Mouse (Mus musculus) testis, postnatal 14 days (tissue): ENCODE results near the gene Fan1.
A peak's percentile ranks its signal among the peaks of the same experiment; 100 is the strongest.

Experiments
- DNase-seq: peaks from one replicate; pipeline ENCODE4 v3.0.0; 2021; ENCODE audit warnings: low spot score

The Fan1 gene

DNA sequence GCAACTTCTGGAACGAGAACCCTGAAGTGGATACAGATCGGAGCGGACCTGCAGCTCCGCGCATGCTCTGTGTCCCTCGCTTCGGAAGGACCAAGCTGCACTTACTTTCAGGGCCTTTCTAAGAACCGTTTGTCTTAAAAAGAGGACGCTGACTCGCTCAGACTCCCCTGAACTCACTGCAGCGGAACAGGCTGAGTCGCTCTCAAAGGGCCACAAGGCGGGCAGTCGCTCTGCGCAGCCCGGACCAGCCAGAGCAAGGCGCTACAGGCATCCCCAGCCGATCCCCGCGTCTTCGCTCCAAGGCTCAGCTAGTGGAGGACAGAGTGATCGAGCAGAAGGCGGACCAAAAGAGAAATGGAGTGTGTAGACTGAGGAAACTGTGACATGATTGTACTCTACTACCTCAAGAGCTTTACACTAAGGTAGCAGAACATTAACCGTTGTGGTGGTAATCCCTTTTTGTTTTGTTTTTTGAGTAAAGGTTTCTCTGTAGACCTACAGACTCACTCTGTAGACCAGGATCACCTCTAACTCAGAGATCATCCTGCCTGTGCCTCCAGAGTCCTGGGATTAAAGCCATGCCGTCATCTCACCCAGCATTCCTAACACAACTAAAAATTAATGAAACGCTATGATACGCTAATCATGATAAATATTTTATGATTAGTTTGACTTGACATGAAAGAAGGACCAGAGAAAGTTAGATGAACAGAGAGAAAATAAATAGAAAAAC is at the start of gene Fan1:
Fan1 (minus strand) TSS at position 266 of the 733 bp plus-strand sequence.
- DNase-seq = peak; percentile 86

DNA sequence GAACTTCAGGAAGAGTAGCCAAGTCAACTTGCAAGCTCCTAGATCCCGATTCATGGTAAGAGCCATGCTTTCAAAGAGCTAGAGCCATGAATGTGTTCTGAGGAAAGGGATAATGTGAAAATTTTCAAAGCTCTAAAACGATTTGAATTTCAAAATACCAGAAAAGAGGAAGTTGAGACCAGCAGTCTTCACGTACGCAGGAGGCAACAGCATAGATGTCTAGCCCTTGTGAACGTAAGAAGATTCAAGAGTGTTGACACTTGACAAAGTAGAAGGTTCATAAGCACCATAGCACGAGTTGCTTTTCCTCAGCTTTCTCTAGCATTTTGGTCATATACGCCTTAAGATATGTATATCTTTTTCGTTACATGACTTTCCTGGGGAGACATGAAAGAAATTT is 30.1 kb upstream of the Fan1 start:
- DNase-seq = no peak

DNA sequence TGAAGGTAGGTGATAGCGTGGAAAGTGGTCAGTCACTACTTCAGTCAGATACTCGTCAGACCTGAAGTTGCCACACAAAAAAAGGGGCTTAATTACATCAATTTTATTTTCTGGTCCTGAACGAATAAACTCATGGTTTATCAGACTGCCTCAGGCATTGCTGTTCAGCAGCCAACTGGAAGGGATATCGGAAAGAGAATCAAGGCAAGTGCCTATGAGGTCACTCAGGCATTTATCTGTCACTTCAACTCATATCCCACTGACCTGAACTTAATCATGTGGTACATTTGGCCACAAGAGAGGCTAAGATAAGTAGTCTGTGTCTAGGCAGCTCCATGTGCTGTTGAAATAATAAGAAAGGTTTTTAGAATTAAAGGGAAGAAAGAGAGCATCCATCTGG is 28.6 kb upstream of the Fan1 start:
- no peak for DNase-seq

DNA sequence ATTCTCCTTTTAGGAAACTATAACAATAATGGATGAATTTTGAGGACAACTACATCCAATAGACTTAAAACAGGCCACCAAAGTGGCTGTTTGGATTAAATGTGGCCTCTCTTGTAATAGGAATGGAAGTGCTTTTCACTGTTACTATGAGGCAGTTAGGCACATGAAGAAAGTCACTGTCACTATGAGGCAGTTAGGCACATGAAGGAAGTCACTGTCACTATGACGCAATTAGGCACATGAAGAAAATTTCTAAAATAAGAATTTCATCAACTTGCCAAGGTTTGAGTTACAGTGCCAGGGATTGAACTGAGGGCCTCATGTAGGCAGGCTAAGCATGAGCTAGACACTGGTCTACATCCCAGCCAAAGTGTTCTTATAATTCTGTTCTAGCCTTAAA is 26.8 kb upstream of the Fan1 start:
- DNase-seq = no peak

DNA sequence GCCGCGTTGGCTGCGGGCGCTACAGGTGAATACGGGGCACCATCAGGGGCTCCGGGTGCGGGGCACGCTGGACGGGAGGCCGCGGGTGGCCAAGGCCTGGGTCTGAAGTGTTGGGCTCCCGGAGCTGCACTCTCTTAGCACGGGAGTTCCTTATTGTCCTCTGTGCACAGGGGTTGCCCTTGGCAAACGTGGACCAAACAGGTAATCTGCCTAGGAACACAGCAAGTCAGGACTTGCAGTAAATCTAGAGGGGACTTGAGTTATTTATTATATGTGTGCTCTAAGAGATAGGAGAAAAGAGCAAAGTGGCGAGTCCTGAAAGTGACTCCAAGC is 18.9 kb upstream of the Fan1 start:
- no peak for DNase-seq

DNA sequence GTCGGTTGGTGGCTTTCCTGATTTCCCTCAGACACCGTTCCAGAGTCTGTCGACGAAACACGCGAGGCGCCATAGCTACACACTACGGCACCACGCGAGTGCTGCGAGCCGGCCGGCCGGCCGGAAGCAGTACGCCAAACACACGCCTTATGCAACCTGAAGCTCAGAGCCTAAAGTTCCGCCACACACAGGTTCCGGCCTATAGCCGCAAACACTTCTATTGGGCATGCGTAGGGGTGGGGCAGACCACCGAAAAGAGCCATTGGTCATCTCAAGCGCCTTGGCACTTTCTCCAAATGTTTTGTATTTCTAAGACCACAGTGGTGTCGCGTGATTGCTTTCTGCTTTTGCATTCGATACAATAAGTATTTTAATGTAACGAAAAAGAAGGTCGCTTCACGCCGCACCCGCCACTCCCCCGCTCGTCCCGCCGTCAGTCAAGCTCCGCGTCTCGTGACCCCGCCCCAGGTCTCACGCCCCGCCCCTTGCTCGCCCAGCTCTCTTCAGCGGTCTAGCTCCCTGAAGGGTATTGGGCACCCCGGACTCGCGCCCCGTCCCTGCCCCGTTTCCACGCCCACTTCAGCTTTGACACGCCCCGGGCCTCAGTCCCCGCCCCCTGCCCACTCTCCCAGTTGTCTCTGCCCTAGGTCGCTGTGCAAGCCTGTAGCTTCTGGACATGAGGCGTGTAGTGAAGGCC is 18.4 kb upstream of the Fan1 start, which contains the start of the genes Mphosph10 and Mcee:
Mphosph10 (minus strand) TSS at position 147 of the 697 bp plus-strand sequence.
Mcee (plus strand) TSS at position 486 of the 697 bp plus-strand sequence.
- peak; percentile 98 for DNase-seq

DNA sequence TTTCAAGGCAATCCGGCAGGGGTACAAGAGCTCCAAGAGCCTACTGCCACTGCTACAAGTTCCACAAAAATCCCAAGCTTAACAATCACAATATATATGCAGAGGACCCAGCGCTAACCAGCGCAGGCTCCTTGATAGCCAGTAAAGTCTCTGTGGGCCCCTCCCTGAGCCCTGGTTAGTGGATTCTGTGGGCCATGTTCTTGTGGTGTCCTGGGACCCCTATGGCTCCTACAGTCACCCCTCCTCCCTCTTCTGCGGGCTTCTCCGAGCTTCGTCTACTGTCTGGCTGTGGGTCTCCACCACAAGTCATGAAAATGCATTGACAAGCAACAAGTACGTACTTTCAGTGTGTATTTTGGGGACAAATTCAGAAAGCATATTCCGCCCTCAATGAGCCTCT is 17.6 kb upstream of the Fan1 start:
- peak; percentile 21 for DNase-seq

DNA sequence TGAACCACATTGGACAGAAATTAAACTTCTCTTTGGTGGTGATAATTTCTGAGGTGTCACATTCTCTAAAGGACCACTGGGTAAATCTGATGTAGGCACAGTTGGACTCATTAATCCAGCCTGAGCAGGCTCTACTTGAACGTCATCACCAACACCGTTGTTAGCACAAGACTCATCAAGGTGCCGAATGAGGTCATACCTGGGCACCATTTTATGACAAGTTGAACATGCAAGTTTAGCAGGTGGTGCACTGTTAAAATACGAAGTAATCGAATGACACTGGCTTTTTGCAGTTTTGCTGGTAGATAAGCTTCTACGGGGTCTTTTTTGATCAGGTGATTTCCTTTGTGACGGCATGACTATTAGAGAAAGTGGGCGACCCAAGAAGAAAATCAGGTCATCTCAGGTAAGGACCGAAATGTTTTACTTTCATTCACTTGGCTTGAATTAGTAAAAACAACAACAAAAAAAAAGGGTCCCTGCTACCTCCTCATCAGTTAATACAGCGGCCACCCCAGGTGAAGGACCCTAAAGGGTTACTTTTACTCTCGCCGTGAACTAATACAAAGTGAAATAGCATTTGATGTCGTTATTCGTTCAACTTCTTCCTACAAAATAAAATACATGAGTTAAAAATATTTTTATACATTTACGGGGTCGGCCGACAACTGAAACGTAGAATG is 607 bp downstream of the Fan1 start:
- DNase-seq = no peak

DNA sequence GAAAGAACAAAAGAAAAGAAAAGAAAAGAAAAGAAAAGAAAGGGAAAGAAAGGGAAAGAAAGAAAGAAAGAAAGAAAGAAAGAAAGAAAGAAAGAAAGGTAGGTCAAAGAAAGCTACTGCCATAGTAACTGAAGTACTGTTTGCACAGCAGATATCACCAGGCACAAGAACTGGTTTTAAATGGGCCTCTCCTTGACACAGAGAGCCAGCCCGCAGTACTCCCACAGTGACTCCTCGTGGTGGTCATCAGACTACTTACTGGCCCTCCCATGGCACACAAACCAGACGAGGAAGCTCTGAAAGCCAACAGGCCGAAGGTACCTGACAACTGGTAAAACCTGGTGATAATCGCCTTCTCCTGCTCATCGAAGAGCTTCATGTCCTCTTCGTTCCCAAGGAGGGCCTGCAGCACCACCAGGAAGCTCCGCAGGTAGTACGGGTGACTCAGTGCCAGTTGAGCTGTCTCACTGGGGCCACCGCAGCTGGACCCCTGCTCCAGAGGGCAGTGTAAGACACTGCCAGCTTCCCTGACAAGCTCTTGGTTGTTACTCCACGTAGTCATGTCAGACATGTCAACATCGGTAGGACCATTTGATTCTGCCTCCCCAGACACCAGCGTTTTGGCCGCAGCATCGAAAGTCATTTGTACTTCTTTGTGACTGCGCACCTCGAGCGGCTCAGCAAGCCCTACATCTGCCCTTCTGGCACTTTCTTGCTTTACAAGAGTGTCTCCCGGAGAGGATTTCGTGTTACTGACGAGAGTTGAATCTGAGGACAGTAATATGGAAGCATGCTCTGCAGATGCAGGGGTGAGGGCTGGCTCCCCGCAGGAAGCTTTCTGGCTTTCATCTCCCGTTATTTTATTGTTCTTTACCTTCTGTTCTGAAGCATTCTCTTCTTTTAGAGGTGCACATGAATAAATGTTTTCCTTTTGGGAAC is 1.7 kb downstream of the Fan1 start:
- no peak for DNase-seq

DNA sequence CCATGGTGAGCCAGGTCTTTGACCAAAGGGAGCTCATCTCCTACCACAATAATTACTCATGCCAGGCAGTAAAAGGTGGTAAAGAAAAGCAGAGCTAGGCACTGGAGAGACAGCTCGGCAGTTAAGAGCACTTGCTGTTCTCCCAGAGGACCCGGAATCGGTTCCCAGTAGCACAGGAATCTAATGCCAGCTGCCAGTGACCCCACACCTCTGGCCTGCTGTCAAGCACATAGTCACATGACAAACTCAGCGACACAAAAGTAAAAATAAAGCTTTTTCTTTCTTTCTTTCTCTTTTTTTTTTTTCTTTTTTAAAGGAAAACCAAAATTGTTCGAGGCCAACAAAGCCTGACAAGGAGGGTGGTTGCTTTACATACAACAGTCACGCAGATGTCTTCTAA is 4.1 kb downstream of the Fan1 start:
- DNase-seq = no peak

DNA sequence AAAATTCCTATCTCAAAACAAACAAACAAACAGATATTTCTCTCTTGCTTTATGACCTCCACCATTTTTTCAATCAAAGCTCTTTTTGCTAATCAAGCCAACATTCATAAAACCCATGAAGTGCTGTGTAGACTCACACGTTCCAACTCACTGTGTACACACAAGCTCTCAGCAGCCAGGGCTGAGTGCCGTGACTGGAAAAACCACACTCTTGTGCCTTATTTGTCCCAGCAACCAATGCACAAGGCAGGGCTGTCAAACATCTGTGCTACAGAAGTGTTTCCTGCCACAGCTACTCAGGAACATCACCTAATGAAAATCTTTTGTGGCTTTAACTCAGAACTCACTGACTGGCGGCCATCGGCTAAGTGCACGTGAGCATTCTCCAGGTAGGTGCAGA is 8.0 kb downstream of the Fan1 start:
- no peak for DNase-seq

DNA sequence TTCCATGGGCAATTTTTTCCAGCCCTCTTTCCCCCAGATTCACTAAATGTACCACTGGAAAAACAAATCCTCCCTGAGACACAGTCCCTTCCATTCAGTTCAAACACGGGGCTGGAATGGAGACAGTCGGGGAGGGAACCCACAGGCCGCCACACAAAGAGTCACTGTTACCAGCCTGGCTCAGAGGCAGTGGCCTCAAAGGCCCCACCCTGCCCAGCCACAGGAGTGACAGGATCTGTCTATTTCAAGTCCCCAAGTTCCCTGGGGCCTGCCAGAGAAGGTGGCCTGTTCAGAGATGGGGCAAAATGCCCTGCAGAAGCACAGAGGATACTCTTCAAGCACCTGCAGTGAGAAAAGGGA is 13.3 kb downstream of the Fan1 start:
- no peak for DNase-seq

DNA sequence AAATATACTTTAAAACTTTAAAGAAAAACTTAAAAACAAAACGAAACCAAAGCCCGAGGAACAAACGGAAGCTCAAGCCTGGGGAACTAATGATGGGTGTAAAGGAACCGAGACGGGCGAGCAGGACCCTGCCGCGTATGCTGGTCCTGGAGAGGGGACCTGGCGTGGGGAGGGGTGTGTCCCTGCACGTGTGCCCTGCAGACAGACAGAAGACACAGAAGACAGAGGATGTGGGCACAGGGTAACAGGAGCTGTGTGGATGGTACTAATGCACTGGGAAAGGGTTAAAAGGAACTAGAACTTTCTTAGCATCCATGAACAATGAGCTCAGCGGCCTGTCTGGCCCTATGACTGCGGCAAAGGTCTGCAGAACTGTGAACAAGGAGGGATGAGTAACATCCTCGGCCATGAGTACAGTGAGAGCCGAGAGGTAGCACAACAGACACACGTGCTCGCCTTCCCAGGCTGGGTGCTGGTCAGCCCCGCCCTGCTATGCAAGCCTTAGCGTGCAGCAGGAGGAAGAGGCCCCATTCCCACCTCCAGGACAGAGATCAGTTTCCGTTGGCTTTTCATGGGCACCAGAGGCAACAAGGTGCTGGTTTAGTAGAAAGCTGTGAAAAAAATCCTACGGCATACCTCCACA is 13.8 kb downstream of the Fan1 start:
- no peak for DNase-seq

DNA sequence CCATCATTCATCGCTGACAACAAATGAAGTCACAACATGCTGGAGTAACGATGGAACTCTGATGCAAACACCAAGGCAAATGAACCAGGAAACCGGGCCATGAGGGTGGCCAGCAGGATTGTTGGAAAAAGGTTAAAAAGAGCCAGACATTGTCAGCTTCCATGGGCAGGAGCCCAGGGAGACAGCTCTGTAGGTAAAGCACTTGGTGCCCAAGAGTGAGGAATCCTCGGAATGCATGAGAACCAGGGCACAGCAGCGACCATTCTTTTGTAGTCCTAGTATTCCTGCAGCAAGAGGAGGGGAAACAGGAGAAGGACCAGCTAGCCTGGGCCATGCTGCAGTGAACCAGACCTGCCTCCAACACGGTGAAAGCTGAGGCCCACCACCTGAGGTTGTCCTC is 15.2 kb downstream of the Fan1 start:
- DNase-seq = no peak

DNA sequence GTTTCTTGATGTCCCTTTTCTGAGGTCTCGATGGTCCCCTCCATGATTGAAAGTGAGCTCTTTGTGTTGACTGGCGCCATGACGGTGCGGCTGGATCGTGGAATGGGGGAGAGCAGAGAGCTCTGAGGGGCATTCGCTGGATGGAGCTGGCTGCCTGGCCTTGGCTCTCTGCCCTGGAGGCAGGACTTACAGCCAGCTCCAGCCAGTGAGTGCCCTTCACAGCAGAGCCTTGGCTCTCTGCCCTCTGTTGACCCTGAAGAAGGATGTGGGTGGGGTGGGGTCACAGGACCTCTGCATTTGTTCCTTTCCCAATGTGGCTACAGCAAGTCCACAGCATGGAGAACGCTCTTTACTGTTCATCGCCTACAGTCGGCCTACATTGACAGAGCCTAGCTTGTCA is 16.5 kb downstream of the Fan1 start:
- DNase-seq = peak; percentile 63

DNA sequence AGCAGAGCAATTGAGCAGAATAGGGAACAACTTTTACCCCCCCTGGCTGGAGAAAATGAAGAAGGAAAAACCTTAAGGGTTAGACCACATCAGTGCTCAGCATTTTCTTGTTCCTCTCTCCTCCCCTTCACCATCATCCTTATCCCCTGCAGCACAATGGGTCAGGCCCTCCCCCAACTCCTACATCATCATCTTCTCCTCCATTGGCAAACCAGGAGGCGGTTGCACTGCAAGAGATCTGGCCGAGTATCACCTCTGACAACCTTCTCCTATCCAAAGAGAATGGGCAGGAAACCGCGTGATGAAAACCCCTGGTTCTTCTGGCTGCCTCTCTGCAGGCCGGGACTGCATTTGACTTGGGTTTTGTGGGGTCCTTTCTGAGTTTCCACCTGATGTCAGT is 17.2 kb downstream of the Fan1 start:
- DNase-seq = no peak

DNA sequence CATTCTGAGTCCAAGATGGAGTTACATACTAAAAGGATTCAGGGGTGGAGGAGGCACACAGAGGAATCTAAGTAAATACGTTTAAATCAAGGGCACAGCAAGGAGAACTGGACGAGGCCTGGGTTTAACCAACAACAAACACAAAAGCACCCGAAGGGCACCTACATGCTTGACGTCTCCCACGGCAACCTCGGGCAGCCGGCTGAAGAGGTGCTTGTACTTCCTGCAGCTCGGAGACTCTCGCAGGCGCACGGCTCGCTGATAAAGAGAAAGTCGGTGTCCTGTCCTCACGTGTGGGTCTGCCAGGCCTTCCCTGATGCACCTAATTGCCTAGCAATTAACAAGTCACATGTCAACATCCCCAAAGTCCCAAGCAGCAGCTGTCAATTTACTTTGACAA is 19.7 kb downstream of the Fan1 start:
- DNase-seq = no peak

DNA sequence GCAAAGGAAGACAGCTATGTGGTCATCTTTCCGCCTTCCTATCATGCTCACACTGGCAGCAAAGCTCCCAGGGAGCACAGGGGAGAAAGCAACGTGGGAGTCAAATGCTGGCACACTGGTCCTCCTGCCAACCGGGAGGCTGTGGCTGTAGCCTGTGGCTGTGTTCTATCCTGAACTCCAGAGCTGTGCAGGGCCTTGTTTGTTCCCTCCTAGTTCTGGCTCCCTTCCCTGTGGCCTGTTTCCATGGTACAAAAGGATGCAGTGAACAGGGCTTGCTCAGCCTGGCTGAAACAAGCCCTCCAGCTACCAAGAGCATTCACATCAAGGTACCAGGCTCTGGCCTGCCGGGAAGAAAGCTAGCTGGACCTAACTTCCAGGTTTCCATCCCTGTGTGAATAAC is 22.8 kb downstream of the Fan1 start:
- DNase-seq = peak; percentile 54

DNA sequence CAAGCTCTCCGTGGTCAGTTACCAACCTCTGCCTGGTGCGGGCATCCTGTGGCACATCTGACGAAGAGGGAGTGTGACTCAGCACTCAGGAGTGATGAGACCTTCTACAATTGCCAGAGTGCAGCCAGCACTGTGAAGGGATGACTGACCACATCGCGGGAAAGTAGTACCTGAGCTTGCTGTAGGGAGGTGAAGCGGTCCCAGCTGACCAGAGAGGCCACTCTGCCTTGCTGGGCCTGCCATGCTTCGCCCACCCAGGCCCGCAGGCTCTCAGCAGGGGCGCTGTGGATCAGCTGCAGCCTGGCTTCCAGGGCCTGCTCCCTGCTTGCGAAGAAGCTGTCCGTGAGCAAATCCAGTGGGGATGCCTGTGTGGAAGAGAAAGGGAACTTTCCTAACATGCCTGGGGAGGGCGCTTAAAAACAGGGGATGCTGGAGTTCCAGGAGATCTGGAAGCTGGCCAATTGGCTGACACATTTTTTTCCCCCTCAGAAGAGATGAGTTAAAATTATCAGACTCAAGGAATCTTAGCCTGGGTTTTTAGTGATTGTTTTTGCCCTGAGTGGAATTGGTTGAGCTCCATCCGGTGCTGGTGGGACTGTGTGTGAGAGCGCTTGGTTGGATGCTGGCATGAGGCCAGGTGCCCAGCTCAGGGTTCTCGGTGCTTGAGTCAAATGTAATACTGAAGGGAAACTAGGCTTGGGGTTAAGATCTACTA is 24.6 kb downstream of the Fan1 start:
- DNase-seq = no peak

DNA sequence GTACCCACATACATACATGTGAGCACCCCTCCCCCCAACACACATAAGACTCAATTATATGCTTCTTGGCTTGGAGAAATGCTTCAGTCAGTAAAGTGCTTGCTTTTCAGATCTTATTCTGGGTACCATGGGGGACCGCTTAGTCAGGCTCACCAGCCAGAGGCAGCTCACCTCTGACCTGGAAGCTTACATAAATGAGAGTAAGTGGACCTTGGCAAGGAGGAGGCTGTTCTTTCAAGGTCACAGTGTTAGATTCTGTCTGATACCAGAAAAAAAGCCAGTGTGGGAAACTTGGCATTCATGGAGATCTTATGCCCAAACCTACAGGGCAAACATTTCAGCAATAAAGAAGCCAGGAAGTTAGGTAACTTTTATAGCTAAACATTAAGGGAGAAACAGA is 26.1 kb downstream of the Fan1 start:
- DNase-seq = no peak

DNA sequence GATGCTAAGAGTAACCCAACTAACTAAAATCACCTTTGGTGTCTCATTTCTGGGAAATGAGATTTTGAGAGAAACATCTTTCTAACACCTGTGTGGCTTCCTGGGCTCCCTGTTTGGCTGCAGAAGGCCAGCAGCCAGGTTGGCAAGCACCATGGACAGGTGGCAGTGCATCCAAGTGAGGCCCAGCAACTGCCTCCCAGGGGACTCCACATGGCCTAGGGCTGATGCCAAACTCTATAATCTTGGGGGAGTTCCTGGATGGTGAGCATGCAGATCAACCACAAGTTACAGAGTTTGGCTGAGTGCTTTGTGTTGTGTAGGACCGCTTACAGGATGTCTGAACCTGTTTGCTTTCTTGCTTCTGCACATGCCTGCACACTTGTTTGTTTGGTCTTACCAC is 41.2 kb downstream of the Fan1 start:
- no peak for DNase-seq
